15 mouse cellular contexts compared by ENCODE assay signal in genomic region chr1:188878531-188879055, GRCm38 (mm10).
"Had no signal": no experiment of that assay in that cellular context is flagged by ENCODE, and none has a peak within 500 bp of the region (broad histone marks: within the 10 kb centered on the region; RNA-seq: fewer than 3 reads in every experiment).

No protein-coding gene starts in this region.

- H3K4me1 ChIP-seq: limb, embryonic 12.5 days; limb, embryonic 15.5 days; liver, embryonic 13.5 days had no signal

- H3K36me3 ChIP-seq: limb, embryonic 12.5 days; limb, embryonic 15.5 days; liver, embryonic 13.5 days had no signal

- H3K4me2 ChIP-seq: limb, embryonic 12.5 days; limb, embryonic 15.5 days; liver, embryonic 13.5 days; lung, embryonic 14.5 days; midbrain, embryonic 11.5 days had no signal

- H3K27ac ChIP-seq: limb, embryonic 12.5 days; limb, embryonic 15.5 days; liver, embryonic 13.5 days; macrophage had no signal

- DNase-seq: kidney, adult 18-20 months; kidney, adult 9 months; kidney, postnatal 14 days; kidney, postnatal 4 days; left cerebral cortex, postnatal 4 days; liver, embryonic 13.5 days; lung, embryonic 14.5 days; lung, postnatal 10 days; midbrain, embryonic 14.5 days; thymus, adult 18-20 months; thymus, postnatal 36 days had no signal

- H3K9ac ChIP-seq: limb, embryonic 12.5 days; limb, embryonic 15.5 days; liver, embryonic 13.5 days; lung, embryonic 14.5 days had no signal

- H3K9me3 ChIP-seq: limb, embryonic 12.5 days; limb, embryonic 15.5 days; liver, embryonic 13.5 days had no signal

- H3K27me3 ChIP-seq: limb, embryonic 12.5 days; limb, embryonic 15.5 days; liver, embryonic 13.5 days had no signal

- H3K4me3 ChIP-seq: limb, embryonic 12.5 days; limb, embryonic 15.5 days; liver, embryonic 13.5 days had no signal
